Mouse (Mus musculus) C2C12 (cell line): ENCODE data around the gene Rnasel.

Source experiments
- CEBPB ChIP-seq: IDR thresholded peaks from one replicate; pipeline ENCODE4 v1.6.1; 2011; ENCODE audit warnings: low read depth, mild to moderate bottlenecking, control low read depth, moderate library complexity
- CTCF ChIP-seq: IDR thresholded peaks from one replicate; pipeline ENCODE4 v1.5.1; 2011; ENCODE audit not compliant: control insufficient read depth, insufficient read depth, insufficient read length
- MAX ChIP-seq: IDR thresholded peaks from one replicate; pipeline ENCODE4 v1.6.1; 2011; ENCODE audit warnings: mild to moderate bottlenecking, control low read depth
- MYOG ChIP-seq: IDR thresholded peaks from one replicate; pipeline ENCODE4 v1.6.1; 2011; ENCODE audit not compliant: control insufficient read depth, insufficient read length; ENCODE audit errors: extremely low read depth
- USF1 ChIP-seq: IDR thresholded peaks from one replicate; pipeline ENCODE4 v1.6.1; 2011; ENCODE audit warnings: low read depth, mild to moderate bottlenecking, control low read depth, moderate library complexity

GRCm38 (mm10) chr1:153723426-153723825, 25.8 kb upstream of the Rnasel start:
- TF ChIP-seq MYOG (no peak), MAX (no peak), CTCF (no peak), USF1 (no peak), CEBPB (no peak)
